Mouse (Mus musculus) midbrain, embryonic 12.5 days (tissue): ENCODE results near the gene Adsl. TPM values are rescaled to one million over a fixed set of nuclear protein-coding genes. Genes with fewer than 3 reads are reported as not detected.

Experiments
- ATAC-seq: fragments of 200-750 bp; cut with Nextera tagmentation; 2 replicates; pipeline ENCODE4 v1.8.0; 2017; ENCODE audit warnings: low read depth, moderate TSS enrichment, moderate library complexity; ENCODE audit not compliant: low FRiP score
- H3K27ac ChIP-seq: fragments of 300-500 bp; sonication (generic); replicated peaks from 2 replicates; pipeline ENCODE4 v1.5.1; 2016; ENCODE audit warnings: mild to moderate bottlenecking
- H3K27me3 ChIP-seq: fragments of 300-500 bp; sonication (generic); 2 replicates; pipeline ENCODE4 v1.6.1; 2016; ENCODE audit warnings: mild to moderate bottlenecking
- H3K36me3 ChIP-seq: fragments of 300-500 bp; sonication (generic); 2 replicates; pipeline ENCODE4 v1.6.1; 2016
- H3K4me1 ChIP-seq: fragments of 300-500 bp; sonication (generic); 2 replicates; pipeline ENCODE4 v1.6.1; 2016
- H3K4me2 ChIP-seq: fragments of 300-500 bp; sonication (generic); replicated peaks from 2 replicates; pipeline ENCODE4 v1.6.1; 2016; ENCODE audit warnings: mild to moderate bottlenecking, moderate library complexity
- H3K4me3 ChIP-seq: fragments of 300-500 bp; sonication (generic); 2 replicates; pipeline ENCODE4 v1.5.1; 2016; ENCODE audit warnings: mild to moderate bottlenecking
- H3K9ac ChIP-seq: fragments of 300-500 bp; sonication (generic); replicated peaks from 2 replicates; pipeline ENCODE4 v1.6.1; 2016; ENCODE audit warnings: mild to moderate bottlenecking, moderate library complexity
- H3K9me3 ChIP-seq: fragments of 300-500 bp; sonication (generic); 2 replicates; pipeline ENCODE4 v1.6.1; 2016; ENCODE audit warnings: mild to moderate bottlenecking
- WGBS: fragments of 180-500 bp; shearing (Covaris S2); methylation state at CpG from one replicate; pipeline ENCODE4 v1.1.7; 2016; 5-methylcytosine and 5-hydroxymethylcytosine counted together
- polyA plus RNA-seq: library from polyadenylated mRNA; unstranded; fragments of >200 nt; fragmentation: Nextera tagmentation; extraction: Ambion mirVana; gene quantifications from 2 replicates; pipeline ENCODE4 v1.2.1, GENCODE M21; 2016

The Adsl gene
- polyA plus RNA-seq, 1 experiment from 2014 or later: 153 TPM

DNA sequence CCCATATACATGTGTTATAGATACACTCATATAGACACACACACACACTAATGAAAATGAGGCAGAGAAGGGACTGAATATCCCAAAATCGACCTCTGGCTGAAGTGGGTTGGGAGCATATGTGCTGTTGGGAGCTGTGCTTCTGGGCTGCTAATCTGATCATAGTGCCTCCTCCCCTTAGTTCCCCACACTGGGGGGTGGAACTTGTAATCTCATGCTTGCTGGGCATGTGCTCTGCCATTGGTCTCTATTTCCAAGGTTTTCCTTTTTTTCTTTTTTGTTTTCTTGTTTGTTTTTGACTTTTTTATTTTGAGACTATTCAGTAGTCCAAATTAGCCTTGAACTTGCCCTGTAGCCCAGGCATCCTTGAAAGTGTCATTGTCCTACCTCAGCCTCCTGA is 40.0 kb downstream of the Adsl start:
- H3K9ac ChIP-seq: no peak overlapping the region
- H3K9me3 ChIP-seq: no peaks in the 10 kb centered on the region
- H3K27ac ChIP-seq: no peak overlapping the region
- H3K4me3 ChIP-seq: no peak overlapping the region
- H3K27me3 ChIP-seq: no peaks in the 10 kb centered on the region
- no peaks in the 10 kb centered on the region for H3K4me1 ChIP-seq
- 59% methylated on average over 1 of the region's 1 CpGs for WGBS
- H3K4me2 ChIP-seq: no peak overlapping the region
- ATAC-seq: no peak
- no peaks in the 10 kb centered on the region for H3K36me3 ChIP-seq

DNA sequence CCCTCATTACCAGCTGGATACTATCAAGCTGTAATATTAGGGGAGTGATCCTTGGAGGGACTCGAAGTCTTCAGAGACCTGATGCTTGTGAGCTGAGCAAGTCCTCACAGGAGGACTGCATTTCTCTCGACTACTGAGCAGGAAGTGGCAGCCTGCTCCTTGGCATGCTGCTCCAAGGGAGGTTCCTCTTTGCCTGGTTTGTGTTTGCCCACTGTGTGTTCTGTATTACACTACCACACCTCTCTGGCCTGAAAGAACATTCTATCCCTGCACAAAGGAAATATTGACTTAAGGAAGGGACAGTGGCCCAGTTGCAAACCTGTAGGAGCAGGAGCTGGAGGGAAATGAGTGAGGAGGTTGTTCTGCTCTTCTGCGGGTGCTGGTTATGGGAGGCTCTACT is 41.4 kb downstream of the Adsl start:
- H3K27me3 ChIP-seq: no peaks in the 10 kb centered on the region
- no peak overlapping the region for H3K27ac ChIP-seq
- no peaks in the 10 kb centered on the region for H3K9me3 ChIP-seq
- no peak for ATAC-seq
- H3K4me1 ChIP-seq: no peaks in the 10 kb centered on the region
- WGBS: 84% methylated on average over 3 of the region's 3 CpGs
- no peak overlapping the region for H3K4me3 ChIP-seq
- no peak overlapping the region for H3K9ac ChIP-seq
- no peaks in the 10 kb centered on the region for H3K36me3 ChIP-seq
- H3K4me2 ChIP-seq: no peak overlapping the region

DNA sequence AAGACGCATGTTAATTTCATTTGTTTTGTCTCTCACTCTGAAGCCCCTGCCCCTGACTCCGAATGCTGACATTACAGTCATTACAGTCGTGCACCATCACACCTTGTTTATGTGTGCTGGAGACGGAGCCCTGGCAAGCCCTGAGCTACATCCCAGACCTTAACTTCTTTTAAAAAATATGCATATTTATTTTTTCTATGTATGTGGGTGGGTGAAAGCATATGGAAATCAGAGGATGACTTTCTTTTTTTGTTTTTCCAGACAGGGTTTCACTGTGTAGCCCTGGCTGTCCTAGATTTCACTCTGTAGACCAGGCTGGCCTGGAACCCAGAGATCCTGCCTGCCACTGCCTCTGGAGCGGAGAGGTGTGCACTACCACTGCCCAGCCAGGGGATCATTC is 46.7 kb downstream of the Adsl start:
- Histone ChIP-seq H3K4me1 (0 out of 2 replicates have a peak, but pooled peaks cover under 1% of the 10 kb centered on the region), H3K4me3 (no peak overlapping the region), H3K27me3 (no peaks in the 10 kb centered on the region), H3K36me3 (no peaks in the 10 kb centered on the region), H3K9ac (no peak overlapping the region), H3K4me2 (no peak overlapping the region), H3K27ac (no peak overlapping the region), H3K9me3 (no peaks in the 10 kb centered on the region)
- 89% methylated on average over 5 of the region's 5 CpGs for WGBS
- no peak for ATAC-seq

DNA sequence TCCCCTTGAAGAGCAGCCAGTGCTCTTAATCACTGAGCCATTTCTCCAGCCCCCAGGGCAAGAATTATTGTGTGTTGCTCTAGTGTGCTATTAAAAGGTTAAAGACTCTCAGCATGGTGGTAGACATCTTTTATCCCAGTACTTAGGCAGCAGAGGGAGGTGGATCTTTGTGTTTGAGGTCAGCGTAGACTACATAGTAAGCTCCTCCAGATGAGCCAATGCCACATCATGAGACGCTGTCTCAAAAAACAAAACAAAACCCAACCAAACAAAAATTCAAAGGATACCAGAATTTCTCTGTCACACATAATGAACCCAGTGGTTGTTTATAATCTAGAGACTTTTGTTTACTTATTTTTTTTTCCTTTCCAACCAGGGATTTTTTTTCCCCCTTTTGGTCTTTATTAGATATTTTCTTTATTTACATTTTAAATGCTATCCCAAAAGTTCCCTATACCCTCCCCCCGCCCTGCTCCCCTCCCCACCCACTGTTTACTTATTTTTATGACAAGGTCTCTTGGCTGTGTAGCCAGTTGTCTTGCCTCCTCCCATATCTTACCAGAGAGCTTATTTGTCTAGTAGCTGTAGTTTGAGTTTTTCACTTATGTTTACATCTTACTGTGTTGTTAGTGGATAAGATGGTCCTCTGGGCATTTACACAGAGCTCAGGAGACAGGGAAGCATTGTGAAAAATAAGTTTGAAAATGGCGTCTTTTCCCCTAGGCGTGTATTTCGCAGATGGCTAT is 48.0 kb downstream of the Adsl start:
- no peak overlapping the region for H3K9ac ChIP-seq
- H3K36me3 ChIP-seq: no peaks in the 10 kb centered on the region
- no peaks in the 10 kb centered on the region for H3K9me3 ChIP-seq
- H3K4me1 ChIP-seq: 0 out of 2 replicates have a peak, but pooled peaks cover 4% of the 10 kb centered on the region
- 76% methylated on average over 6 of the region's 6 CpGs for WGBS
- no peak overlapping the region for H3K27ac ChIP-seq
- no peak overlapping the region for H3K4me3 ChIP-seq
- ATAC-seq: no peak
- no peak overlapping the region for H3K4me2 ChIP-seq
- H3K27me3 ChIP-seq: no peaks in the 10 kb centered on the region

DNA sequence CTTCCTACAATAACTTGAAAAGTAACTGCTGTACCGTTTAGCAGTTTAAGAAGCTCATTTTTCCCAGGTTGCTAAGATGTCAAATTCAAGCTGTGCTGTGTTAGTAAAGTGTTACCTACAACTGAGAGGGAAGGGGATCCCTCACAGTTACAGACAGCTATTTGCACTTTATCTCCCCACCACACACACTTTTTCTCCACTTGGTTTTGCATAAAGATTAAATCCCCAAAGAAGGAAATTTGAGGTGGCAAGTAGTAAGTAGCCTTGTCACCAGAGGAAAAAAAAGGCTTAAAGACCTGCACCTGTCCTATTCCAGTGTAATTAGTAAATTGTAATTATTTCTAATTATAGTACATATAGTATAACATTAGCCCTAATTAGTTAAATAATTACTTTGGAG is 48.8 kb downstream of the Adsl start:
- Histone ChIP-seq H3K36me3 (no peaks in the 10 kb centered on the region), H3K4me2 (no peak overlapping the region), H3K27ac (no peak overlapping the region), H3K9me3 (no peaks in the 10 kb centered on the region), H3K27me3 (no peaks in the 10 kb centered on the region), H3K4me1 (0 out of 2 replicates have a peak, but pooled peaks cover 4% of the 10 kb centered on the region), H3K9ac (no peak overlapping the region), H3K4me3 (no peak overlapping the region)
- whole genome bisulfite sequencing: 61% methylated on average over 1 of the region's 1 CpGs
- no peak for ATAC-seq

DNA sequence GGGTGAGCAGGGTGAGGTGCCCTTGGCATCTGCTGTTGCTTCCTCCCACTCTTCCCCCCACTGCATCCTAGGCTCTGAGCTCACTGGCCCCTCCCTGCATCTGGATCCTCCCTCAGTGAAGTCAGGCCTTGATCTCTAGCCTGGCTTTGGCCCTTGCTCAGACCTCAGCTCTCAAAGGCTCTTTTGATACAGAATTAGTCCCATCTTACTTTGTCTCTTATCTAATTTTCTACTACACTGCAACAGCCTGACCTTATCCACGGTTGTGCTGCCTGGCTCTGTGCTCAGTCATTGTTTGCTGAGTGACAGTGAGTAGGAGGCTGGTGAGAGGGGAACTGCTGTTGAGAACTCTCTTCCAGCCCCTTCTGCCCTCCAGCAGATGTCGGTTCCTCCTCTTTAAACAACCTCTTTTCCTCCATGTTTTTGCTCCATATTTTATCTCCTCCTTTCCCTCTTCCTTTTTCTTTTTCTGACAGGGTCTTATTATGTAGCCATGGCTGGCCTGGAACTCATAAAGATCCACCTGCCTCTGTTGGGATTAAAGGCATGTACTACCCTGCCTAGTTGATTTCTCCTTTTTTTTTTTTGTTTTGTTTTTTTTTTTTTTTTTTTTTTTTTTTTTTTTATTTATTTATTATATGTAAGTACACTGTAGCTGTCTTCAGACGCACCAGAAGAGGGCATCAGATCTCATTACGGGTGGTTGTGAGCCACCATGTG is 52.3 kb downstream of the Adsl start:
- ATAC-seq: no peak
- Histone ChIP-seq H3K9me3 (no peaks in the 10 kb centered on the region), H3K27me3 (no peaks in the 10 kb centered on the region), H3K4me2 (no peak overlapping the region), H3K27ac (no peak overlapping the region), H3K4me3 (no peak overlapping the region), H3K36me3 (no peaks in the 10 kb centered on the region), H3K4me1 (0 out of 2 replicates have a peak, but pooled peaks cover 4% of the 10 kb centered on the region), H3K9ac (no peak overlapping the region)
- WGBS: 60% methylated on average over 3 of the region's 4 CpGs

DNA sequence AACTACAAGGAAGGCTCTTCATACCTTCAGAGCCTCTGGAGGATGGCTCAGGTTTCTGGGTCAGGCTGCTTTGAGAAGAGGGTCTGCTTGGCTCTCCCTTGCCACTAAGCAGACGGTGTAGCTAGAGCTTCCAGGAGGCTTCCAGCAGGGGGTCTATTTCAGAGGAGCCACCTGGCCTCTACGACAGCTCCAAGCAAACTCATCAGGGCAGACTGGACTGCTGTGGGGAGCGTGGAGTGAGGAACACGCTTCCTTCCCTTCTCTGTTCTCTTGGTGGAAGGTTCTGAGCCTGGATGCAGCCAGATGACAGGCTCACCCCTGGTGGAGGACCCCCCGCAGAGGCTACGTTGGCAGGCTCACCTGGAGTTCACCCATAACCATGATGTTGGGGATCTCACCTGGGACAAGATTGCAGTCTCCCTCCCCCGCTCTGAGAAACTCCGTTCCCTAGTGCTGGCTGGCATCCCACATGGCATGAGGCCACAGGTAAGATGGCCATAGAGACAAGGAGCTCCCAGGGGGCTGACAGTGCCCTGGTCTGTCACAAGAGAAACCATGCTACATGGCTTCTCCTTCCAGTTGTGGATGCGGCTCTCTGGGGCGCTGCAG is 57.9 kb downstream of the Adsl start:
- H3K4me1 ChIP-seq: no peaks in the 10 kb centered on the region
- peaks cover 35% of the 10 kb centered on the region for H3K36me3 ChIP-seq
- H3K9ac ChIP-seq: no peak overlapping the region
- H3K27ac ChIP-seq: no peak overlapping the region
- ATAC-seq: no peak
- H3K9me3 ChIP-seq: no peaks in the 10 kb centered on the region
- WGBS: 86% methylated on average over 10 of the region's 10 CpGs
- H3K4me3 ChIP-seq: no peak overlapping the region
- no peaks in the 10 kb centered on the region for H3K27me3 ChIP-seq
- H3K4me2 ChIP-seq: no peak overlapping the region

DNA sequence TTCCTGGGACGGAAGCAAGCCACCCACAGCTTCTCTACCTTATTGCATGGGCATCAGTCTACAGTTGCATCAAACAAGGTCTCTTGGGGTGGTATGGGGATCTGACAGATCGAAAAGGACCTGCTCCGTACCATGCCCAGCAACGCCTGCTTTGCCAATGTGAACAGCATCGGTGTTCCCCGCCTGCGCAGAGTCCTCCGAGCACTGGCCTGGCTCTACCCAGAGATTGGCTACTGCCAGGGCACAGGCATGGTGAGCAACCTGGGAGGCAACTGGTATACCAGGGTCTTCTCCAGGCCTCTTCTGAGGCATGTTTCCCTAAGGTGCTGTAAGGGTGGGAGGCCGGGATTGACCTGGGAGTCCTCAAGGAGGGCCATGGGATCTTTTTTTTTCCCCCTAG is 59.0 kb downstream of the Adsl start:
- H3K9me3 ChIP-seq: no peaks in the 10 kb centered on the region
- no peaks in the 10 kb centered on the region for H3K27me3 ChIP-seq
- H3K4me2 ChIP-seq: no peak overlapping the region
- H3K36me3 ChIP-seq: peaks cover 46% of the 10 kb centered on the region
- no peak overlapping the region for H3K9ac ChIP-seq
- no peak overlapping the region for H3K4me3 ChIP-seq
- H3K27ac ChIP-seq: no peak overlapping the region
- no peaks in the 10 kb centered on the region for H3K4me1 ChIP-seq
- ATAC-seq: no peak
- WGBS: 96% methylated on average over 9 of the region's 9 CpGs

DNA sequence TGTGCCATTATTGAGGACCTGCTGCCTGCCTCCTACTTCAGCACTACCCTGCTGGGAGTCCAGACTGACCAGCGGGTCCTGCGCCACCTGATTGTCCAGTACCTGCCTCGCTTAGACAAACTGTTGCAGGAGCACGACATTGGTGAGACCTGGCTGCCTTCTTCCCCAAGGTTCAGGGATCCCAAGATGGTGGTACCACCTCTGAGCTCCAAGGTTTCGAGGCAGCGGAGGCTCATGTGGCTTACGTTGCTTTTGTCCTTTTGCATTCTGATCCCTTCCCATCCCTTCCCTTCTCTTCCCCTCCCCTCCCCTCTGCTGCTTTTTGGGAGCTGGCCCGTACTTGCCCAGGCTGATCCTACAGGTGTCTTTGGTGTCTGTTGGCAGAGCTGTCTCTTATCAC is 59.6 kb downstream of the Adsl start:
- ATAC-seq: no peak
- H3K4me1 ChIP-seq: no peaks in the 10 kb centered on the region
- H3K27me3 ChIP-seq: no peaks in the 10 kb centered on the region
- H3K9ac ChIP-seq: no peak overlapping the region
- no peak overlapping the region for H3K4me2 ChIP-seq
- WGBS: 86% methylated on average over 8 of the region's 8 CpGs
- H3K9me3 ChIP-seq: no peaks in the 10 kb centered on the region
- H3K27ac ChIP-seq: no peak overlapping the region
- no peak overlapping the region for H3K4me3 ChIP-seq
- peaks cover 52% of the 10 kb centered on the region for H3K36me3 ChIP-seq

DNA sequence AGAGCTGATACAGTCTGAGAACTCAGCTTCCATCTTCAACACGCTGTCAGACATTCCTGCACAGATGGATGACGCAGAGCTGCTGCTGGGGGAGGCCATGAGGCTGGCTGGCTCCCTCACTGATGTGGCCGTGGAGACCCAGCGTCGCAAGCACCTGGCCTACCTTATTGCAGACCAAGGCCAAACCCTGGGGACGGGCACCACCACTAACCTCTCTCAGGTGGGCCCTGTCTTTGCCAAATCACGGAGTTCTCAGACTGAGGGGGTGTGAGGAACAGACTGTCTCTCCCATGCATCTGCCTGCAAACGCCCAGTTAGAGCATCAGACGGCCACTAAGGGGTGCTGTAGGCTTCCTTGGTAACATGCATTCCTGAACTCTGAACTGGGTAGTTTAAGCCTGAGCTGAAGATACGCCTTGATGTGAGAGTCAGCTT is 60.4 kb downstream of the Adsl start:
- ATAC-seq: no peak

DNA sequence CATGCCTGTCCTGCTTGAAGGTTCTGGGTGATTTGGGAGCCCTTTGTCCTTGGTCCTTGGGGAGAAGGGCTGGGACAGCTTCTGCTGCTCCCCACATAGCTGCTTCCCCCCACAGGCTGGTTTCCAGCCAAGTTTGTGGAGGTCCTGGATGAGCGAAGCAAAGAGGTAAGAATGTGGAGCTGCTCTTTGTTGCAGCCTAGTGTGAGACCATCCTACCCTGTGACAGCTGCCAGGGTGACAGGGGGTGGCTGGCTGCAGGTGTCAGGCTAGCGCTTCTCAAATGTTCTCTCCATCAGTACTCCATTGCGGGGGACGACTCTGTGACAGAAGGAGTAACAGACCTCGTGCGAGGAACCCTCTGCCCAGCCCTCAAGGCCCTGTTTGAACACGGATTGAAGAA is 61.8 kb downstream of the Adsl start:
- Histone ChIP-seq H3K4me3 (no peak overlapping the region), H3K4me1 (no peaks in the 10 kb centered on the region), H3K9me3 (no peaks in the 10 kb centered on the region), H3K9ac (no peak overlapping the region), H3K27me3 (no peaks in the 10 kb centered on the region), H3K36me3 (peaks cover 72% of the 10 kb centered on the region), H3K27ac (no peak overlapping the region), H3K4me2 (no peak overlapping the region)
- no peak for ATAC-seq
- WGBS: 91% methylated on average over 7 of the region's 7 CpGs

More for the DNA sequence above, 60.4 kb downstream of the Adsl start:
- Histone ChIP-seq H3K27ac (no peak overlapping the region), H3K4me3 (no peak overlapping the region), H3K4me1 (no peaks in the 10 kb centered on the region), H3K9me3 (no peaks in the 10 kb centered on the region), H3K9ac (no peak overlapping the region), H3K36me3 (peaks cover 60% of the 10 kb centered on the region), H3K4me2 (no peak overlapping the region), H3K27me3 (no peaks in the 10 kb centered on the region)
- whole genome bisulfite sequencing: 63% methylated on average over 10 of the region's 10 CpGs

DNA sequence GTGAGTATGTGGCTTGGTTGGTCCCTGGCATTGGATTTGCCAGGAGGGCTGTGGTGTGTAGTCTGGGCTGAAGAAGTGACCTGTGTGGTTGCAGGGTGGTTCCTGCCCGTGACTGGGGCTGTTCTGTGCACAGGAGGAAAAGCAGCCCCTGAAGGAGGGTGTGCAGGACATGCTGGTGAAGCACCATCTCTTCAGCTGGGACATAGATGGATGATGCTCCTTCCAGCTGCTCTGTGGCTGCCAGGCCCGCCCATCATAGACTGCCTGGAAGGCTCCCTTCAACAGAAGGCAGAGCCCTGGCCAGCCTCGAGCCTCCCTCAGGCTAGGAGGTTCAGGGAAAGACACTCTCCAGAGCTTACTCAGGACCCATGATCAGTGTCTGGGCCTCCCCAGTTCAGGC is 63.2 kb downstream of the Adsl start:
- no peak for ATAC-seq
- Histone ChIP-seq H3K27me3 (no peaks in the 10 kb centered on the region), H3K4me3 (no peak overlapping the region), H3K36me3 (peaks cover 82% of the 10 kb centered on the region), H3K9ac (no peak overlapping the region), H3K27ac (no peak overlapping the region), H3K4me2 (no peak overlapping the region), H3K9me3 (no peaks in the 10 kb centered on the region), H3K4me1 (no peaks in the 10 kb centered on the region)
- WGBS: 75% methylated on average over 3 of the region's 3 CpGs
